Mouse (Mus musculus) ZHBTc4 (cell line): Measurements from ENCODE around the gene Gabre.

ENCODE experiments used
- DNase-seq: peaks from one replicate; pipeline ENCODE4 v3.0.0-alpha.2; 2011; ENCODE audit warnings: low read depth, low spot score

Gene Gabre

GRCm38 (mm10) chrX:72274659-72275371, at the start of gene Gabre:
Gene Gabre, minus strand, starts transcription at chrX:72274803.
- peak; percentile 78 for DNase-seq

GRCm38 (mm10) chrX:72297812-72298211, 23.2 kb upstream of the Gabre start:
- DNase-seq = no peak

- DNase-seq = no peak
Measured at GRCm38 (mm10) chrX:72275372-72275663, 715 bp upstream of the Gabre start.

- DNase-seq = peak; percentile 6
Measured at GRCm38 (mm10) chrX:72273966-72274658, 491 bp downstream of the Gabre start.

GRCm38 (mm10) chrX:72270637-72271036, 4.0 kb downstream of the Gabre start:
- peak; percentile 3 for DNase-seq

- DNase-seq = no peak
Measured at GRCm38 (mm10) chrX:72221717-72222116, 52.9 kb downstream of the Gabre start, which contains the start of gene Magea4. Gene Magea4, plus strand, starts transcription at chrX:72222017.
